Mouse (Mus musculus): ENCODE results near the gene Ccdc73. TPM values are rescaled to one million over a fixed set of nuclear protein-coding genes. Genes with fewer than 3 reads are reported as not detected.

Gene Ccdc73
- polyA plus RNA-seq, 1 experiment = 6.7 TPM

DNA sequence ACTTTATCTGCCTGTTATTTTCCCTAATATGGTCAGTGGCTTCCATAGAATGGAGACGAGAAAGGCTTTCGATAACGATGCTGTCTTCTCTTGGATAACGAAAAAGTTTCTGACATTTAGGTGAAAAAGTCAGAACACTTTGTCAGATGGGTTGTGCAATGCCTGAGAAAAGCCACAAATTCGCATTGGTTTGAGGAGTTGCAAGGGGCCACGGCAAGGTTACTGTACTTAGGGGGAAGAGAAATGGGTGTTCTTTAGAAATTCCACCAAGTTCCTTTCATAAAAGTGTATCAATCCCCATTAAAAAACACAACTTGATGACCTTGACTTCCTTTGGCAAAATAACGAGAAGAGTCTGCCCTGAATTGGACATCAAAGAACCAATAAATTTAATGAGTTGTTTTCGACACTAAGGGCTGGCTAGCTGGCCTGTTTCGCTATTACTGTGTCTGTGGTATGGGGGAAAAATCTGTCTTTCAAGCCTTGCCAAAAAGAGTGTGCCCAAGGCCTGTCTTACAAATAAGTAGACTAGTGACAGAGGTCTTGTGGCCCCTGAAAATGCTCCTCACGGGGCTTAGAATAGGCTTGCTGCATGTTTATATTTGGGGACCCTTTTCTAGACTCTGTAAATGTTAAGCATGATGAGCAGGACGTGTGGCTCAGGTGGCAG, 168.9 kb downstream of the Ccdc73 start:
- Histone ChIP-seq H3K4me3 (ENCODE audit: insufficient read depth, low read length) (no peak overlapping the region), H3K4me1 (ENCODE audit: control insufficient read depth, insufficient read depth, low read length) (no peaks in the 10 kb centered on the region), H3K27ac (ENCODE audit: insufficient read depth, low read length) (no peak overlapping the region)
- no peak for TF ChIP-seq CTCF (IDR thresholded peaks at IDR 0.05; ENCODE audit: borderline replicate concordance, insufficient read depth, low read length)
- no peak for TF ChIP-seq POLR2A (IDR thresholded peaks at IDR 0.05; ENCODE audit: low read depth, low read length)

DNA sequence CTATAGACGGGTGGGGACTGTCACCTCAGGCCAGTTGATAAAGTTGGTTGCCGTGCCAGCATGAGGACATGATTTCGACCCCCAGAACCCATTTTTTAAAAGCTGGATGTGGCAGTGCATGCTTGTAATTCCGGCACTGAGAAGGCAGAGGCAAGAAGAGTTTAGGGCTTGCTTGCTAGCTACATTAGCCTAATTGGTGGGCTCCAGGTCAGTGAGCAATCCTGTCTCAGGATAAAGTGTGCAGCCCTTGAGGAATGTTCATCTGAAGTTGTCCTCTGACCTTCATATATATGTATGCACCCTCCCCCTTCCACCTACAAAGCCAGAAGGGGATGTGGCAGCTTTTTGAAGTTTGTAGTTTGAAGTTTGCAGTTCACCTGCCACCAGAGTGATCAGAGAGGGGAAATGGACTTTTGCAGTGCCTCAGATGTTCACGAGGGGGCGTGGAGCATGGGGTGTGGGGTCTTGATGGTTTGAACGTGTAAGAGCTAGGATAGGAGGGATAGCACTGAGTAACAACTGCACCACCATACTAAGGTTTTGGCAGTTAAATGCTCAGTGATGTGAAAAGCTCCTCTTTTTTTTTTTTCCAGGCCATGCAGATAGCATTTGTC, 170.5 kb downstream of the Ccdc73 start:
- TF ChIP-seq POLR2A (IDR thresholded peaks at IDR 0.05; ENCODE audit: low read depth, low read length) (no peak), CTCF (IDR thresholded peaks at IDR 0.05; ENCODE audit: borderline replicate concordance, insufficient read depth, low read length) (no peak)
- H3K27ac ChIP-seq (ENCODE audit: insufficient read depth, low read length) = no peak overlapping the region
- no peaks in the 10 kb centered on the region for H3K4me1 ChIP-seq (ENCODE audit: control insufficient read depth, insufficient read depth, low read length)
- no peak overlapping the region for H3K4me3 ChIP-seq (ENCODE audit: insufficient read depth, low read length)

DNA sequence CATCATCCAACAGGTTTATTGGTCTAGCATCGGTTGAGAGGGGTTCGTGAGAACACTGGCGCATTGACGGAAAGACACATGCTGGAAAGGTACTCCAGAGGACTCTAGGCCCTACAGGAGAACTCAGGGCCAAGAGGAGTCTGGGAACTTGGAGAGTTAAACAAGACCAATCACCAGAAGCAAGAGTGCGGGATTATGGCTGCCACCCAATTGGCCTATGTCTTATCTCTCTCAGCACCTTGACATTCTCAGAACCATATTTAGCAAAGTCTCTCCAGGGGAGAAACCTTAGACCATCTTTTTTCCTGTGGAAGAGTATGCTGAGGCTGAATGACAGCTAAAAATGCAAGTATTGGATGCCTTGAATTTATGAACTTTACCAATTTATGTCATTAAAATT, 171.3 kb downstream of the Ccdc73 start:
- Histone ChIP-seq H3K4me1 (ENCODE audit: control insufficient read depth, insufficient read depth, low read length) (no peaks in the 10 kb centered on the region), H3K4me3 (ENCODE audit: insufficient read depth, low read length) (no peak overlapping the region), H3K27ac (ENCODE audit: insufficient read depth, low read length) (no peak overlapping the region)
- TF ChIP-seq POLR2A (IDR thresholded peaks at IDR 0.05; ENCODE audit: low read depth, low read length) = no peak
- TF ChIP-seq CTCF (IDR thresholded peaks at IDR 0.05; ENCODE audit: borderline replicate concordance, insufficient read depth, low read length) = no peak

DNA sequence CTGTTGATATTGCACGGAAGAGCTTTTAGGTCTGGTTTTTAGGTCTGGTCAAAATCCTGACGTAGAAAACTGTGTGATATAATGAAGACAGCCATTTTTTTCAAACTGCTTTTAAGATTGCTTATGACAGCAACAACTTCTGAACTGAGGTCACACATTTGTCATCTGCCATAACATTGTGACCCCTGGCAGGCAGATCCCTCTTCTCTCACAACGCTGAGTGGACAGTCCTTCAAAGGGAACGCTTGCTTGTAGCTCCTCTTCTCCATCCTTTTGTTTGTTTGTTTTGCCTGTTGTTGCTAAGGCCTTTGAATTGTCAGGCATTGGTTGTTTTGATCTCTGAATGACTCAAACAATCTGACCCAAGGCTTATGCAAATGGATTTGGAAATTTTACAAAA, 173.3 kb downstream of the Ccdc73 start:
- H3K4me3 ChIP-seq (ENCODE audit: insufficient read depth, low read length) = no peak overlapping the region
- no peak for TF ChIP-seq CTCF (IDR thresholded peaks at IDR 0.05; ENCODE audit: borderline replicate concordance, insufficient read depth, low read length)
- no peak for TF ChIP-seq POLR2A (IDR thresholded peaks at IDR 0.05; ENCODE audit: low read depth, low read length)

DNA sequence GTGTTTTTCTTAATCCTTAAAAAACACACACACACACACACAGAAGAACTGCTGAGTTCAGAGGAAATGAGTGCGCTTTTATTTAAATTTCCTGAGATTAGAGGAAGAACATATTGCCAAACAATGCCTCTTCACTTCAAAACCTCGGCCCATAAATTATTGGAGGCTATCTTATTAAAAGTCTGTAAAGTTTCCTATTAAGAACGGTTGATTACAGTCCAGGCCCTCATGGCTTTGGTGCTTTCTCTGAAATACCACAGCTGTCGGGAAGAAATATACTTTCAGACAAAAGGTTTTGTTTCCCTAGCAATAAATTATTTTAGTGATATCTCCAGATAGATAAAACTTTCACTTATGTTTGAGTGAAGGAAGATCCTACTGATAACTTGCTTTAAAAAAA, 175.5 kb downstream of the Ccdc73 start:
- H3K4me3 ChIP-seq (ENCODE audit: insufficient read depth, low read length) = no peak overlapping the region
- no peaks in the 10 kb centered on the region for H3K4me1 ChIP-seq (ENCODE audit: control insufficient read depth, insufficient read depth, low read length)
- H3K27ac ChIP-seq (ENCODE audit: insufficient read depth, low read length) = no peak overlapping the region
- TF ChIP-seq POLR2A (IDR thresholded peaks at IDR 0.05; ENCODE audit: low read depth, low read length) (no peak), CTCF (IDR thresholded peaks at IDR 0.05; ENCODE audit: borderline replicate concordance, insufficient read depth, low read length) (no peak)

More for the DNA sequence above, 173.3 kb downstream of the Ccdc73 start:
- Histone ChIP-seq H3K27ac (ENCODE audit: insufficient read depth, low read length) (no peak overlapping the region), H3K4me1 (ENCODE audit: control insufficient read depth, insufficient read depth, low read length) (no peaks in the 10 kb centered on the region)

DNA sequence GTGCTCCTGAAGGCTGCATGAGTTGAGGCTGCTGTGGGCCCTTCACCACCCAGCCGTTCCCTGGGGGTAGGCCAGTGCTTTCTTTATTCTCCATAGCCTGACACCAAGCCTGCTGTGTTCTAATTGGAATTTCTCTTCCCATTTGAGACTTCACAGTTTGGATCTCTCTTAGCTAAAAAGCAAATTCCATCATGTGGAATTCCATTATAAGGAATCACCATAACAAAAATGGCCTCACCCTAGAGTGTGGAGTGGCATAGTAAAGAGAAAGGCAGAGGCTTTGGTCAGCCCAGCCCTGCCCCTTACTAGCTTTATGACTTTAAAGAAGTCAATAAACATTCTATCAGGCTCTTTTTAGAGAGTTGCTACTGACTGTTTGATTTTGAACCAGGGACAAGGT, 180.7 kb downstream of the Ccdc73 start:
- Histone ChIP-seq H3K27ac (ENCODE audit: insufficient read depth, low read length) (no peak overlapping the region), H3K4me1 (ENCODE audit: control insufficient read depth, insufficient read depth, low read length) (no peaks in the 10 kb centered on the region), H3K4me3 (ENCODE audit: insufficient read depth, low read length) (no peak overlapping the region)
- TF ChIP-seq CTCF (IDR thresholded peaks at IDR 0.05; ENCODE audit: borderline replicate concordance, insufficient read depth, low read length) = no peak
- no peak for TF ChIP-seq POLR2A (IDR thresholded peaks at IDR 0.05; ENCODE audit: low read depth, low read length)

DNA sequence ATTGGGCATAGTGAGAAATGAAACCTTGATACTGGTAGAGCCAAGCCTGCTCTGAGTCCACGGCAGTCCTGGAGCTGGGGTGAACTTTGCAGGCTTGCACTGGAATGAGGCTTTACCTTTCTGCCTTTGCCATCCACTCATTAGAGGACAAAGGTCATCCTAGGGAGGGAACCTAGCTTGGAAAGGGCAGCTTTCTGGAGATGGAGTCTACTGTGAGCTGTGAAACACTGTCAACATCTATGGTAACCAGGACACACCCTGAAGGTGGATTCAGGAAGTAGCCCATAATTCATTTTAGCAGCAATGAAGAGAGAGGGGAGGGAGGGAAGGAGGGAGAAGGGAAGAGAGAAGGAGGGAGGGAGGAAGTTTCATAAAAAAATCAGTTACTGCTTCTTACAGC, 187.9 kb downstream of the Ccdc73 start:
- Histone ChIP-seq H3K4me1 (ENCODE audit: control insufficient read depth, insufficient read depth, low read length) (no peaks in the 10 kb centered on the region), H3K27ac (ENCODE audit: insufficient read depth, low read length) (no peak overlapping the region), H3K4me3 (ENCODE audit: insufficient read depth, low read length) (no peak overlapping the region)
- TF ChIP-seq CTCF (IDR thresholded peaks at IDR 0.05; ENCODE audit: borderline replicate concordance, insufficient read depth, low read length) (no peak), POLR2A (IDR thresholded peaks at IDR 0.05; ENCODE audit: low read depth, low read length) (no peak)

DNA sequence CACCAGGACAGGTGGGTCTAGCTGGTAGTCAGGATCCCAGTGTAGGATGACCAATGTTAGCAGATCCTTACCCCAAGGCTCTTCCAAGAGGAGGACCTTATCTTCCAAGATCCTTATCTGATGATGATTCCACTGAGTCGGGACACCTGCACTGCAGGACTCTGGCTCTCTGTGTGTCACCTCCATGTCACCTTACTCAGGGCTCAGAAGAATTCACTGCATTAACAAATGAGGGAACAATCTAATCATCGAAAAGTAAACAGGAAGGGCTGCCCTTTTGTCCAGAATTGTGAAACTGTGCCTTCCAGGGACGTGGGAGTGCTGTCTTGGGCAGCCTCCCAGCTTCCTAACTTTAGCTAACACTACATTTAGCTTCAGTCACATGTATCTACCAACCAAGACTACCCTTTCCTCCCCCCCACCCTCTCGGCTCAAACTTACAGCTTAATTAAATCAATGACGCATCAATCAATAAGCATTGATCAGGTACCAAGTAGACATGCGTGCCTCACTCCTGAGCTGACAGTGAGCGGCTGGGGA, 191.0 kb downstream of the Ccdc73 start:
- Histone ChIP-seq H3K4me1 (ENCODE audit: control insufficient read depth, insufficient read depth, low read length) (no peaks in the 10 kb centered on the region), H3K27ac (ENCODE audit: insufficient read depth, low read length) (no peak overlapping the region), H3K4me3 (ENCODE audit: insufficient read depth, low read length) (no peak overlapping the region)
- TF ChIP-seq POLR2A (IDR thresholded peaks at IDR 0.05; ENCODE audit: low read depth, low read length) (no peak), CTCF (IDR thresholded peaks at IDR 0.05; ENCODE audit: borderline replicate concordance, insufficient read depth, low read length) (no peak)

DNA sequence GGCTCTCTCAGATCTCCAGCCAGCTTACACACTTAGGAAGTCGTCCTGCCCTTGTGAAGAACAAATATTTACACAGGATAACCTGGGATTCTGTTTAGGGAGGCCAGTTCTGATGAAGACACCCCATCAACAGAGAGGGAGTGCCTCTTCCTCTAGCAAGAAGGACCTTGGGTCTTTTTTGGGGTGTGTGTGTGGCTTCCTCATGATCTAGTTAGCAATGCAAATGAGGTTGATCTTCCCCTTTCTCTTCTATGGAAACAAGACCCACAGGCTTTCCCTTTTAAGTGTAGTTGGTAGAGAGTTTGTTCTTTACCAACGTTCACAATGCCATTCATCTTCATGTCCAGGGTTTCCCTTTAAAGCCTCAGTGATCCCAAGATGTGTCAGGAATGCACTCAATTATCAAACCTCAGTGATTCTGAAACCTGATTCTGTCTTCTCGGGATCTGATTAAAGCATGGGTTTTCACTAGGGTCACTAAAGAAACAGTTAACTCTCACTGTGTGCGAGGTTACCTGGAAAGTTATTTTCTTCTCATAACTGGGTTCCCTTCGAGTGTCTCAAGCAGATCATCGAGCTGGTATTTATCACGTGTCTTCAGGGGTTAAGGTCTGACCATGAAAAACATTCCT, 195.3 kb downstream of the Ccdc73 start:
- H3K4me3 ChIP-seq (ENCODE audit: insufficient read depth, low read length) = no peak overlapping the region
- no peak overlapping the region for H3K27ac ChIP-seq (ENCODE audit: insufficient read depth, low read length)
- no peaks in the 10 kb centered on the region for H3K4me1 ChIP-seq (ENCODE audit: control insufficient read depth, insufficient read depth, low read length)
- TF ChIP-seq CTCF (IDR thresholded peaks at IDR 0.05; ENCODE audit: borderline replicate concordance, insufficient read depth, low read length) (no peak), POLR2A (IDR thresholded peaks at IDR 0.05; ENCODE audit: low read depth, low read length) (no peak)

Other genes starting within 250 kb of the Ccdc73 start
- gene Tcp11l1, start 155.6 kb upstream of the Ccdc73 start, polyA plus RNA-seq (2011; ENCODE audit: insufficient read length, low read depth, missing spikeins) = 22.0 and 29.8 TPM in 2 replicates
- not detected in 2 replicates for gene Pin1rt1, start 151.4 kb upstream of the Ccdc73 start, polyA plus RNA-seq (2011; ENCODE audit: insufficient read length, low read depth, missing spikeins)
- gene Depdc7, start 124.9 kb upstream of the Ccdc73 start, polyA plus RNA-seq (2011; ENCODE audit: insufficient read length, low read depth, missing spikeins) = 2.8 and 3.1 TPM in 2 replicates
- 25.6 and 32.2 TPM in 2 replicates for gene Qser1, start 51.0 kb upstream of the Ccdc73 start, polyA plus RNA-seq (2011; ENCODE audit: insufficient read length, low read depth, missing spikeins)
- 10.2 and 18.5 TPM in 2 replicates for gene Prrg4, start 17.9 kb upstream of the Ccdc73 start, polyA plus RNA-seq (2011; ENCODE audit: insufficient read length, low read depth, missing spikeins)
- gene Eif3m, start 149.3 kb downstream of the Ccdc73 start, polyA plus RNA-seq (2011; ENCODE audit: insufficient read length, low read depth, missing spikeins) = 209 and 215 TPM in 2 replicates
- not detected in 2 replicates for gene Gm11060, start 224.2 kb downstream of the Ccdc73 start, polyA plus RNA-seq (2011; ENCODE audit: insufficient read length, low read depth, missing spikeins)

All from embryonic fibroblast, embryonic 13.5 days (primary cell).